Comparison of ENCODE assay signal across 8 mouse cellular contexts in genomic region chr8:3499751-3500150, GRCm38 (mm10). TPM values are rescaled to one million over a fixed set of nuclear protein-coding genes. Genes with fewer than 3 reads are reported as not detected.
A peak's percentile ranks its signal among the peaks of the same experiment; 100 is the strongest.
DNase-seq lines count a peak whose midpoint lies in the region; ATAC-seq and TF ChIP-seq lines count a peak whose summit lies in the region.

No protein-coding gene starts in this region.

- peaks cover 8% of the 10 kb centered on the region for H3K36me3 ChIP-seq in C2C12 (ENCODE audit: control insufficient read depth, insufficient read depth)
- peaks cover 36% of the 10 kb centered on the region for H3K36me3 ChIP-seq in forebrain, embryonic 13.5 days (ENCODE audit: poor library complexity, severe bottlenecking)
- peaks cover 11% of the 10 kb centered on the region for H3K36me3 ChIP-seq in liver, embryonic 15.5 days (replicated peaks)

- peak overlapping the region; percentile 84 for H3K27ac ChIP-seq in forebrain, embryonic 13.5 days
- H3K27ac ChIP-seq in liver, embryonic 15.5 days (replicated peaks) = peak overlapping the region; percentile 89

- intact Hi-C loops in gastrocnemius, postnatal 14 days (cut with DNase I; ENCODE audit: low total_unique reads) = no loop called here

- H3ac ChIP-seq in C2C12 (ENCODE audit: control insufficient read depth, insufficient read length, low read depth) = peak overlapping the region; percentile 67

- peaks cover 28% of the 10 kb centered on the region for H3K4me1 ChIP-seq in forebrain, embryonic 13.5 days
- peaks cover 35% of the 10 kb centered on the region for H3K4me1 ChIP-seq in liver, embryonic 15.5 days (replicated peaks)

- peaks cover 6% of the 10 kb centered on the region for H3K79me3 ChIP-seq in C2C12 (ENCODE audit: low read depth)

- TF ChIP-seq CTCF in C2C12 (IDR thresholded peaks at IDR 0.05; ENCODE audit: control insufficient read depth, insufficient read depth, insufficient read length) = no peak

- H3K9ac ChIP-seq in forebrain, embryonic 13.5 days = peak overlapping the region; percentile 76
- peak overlapping the region; percentile 84 for H3K9ac ChIP-seq in liver, embryonic 15.5 days

- peaks cover 9% of the 10 kb centered on the region for H3K9me3 ChIP-seq in forebrain, embryonic 13.5 days (replicated peaks)
- no peaks in the 10 kb centered on the region for H3K9me3 ChIP-seq in liver, embryonic 15.5 days (replicated peaks)

- peaks cover 18% of the 10 kb centered on the region for H3K79me2 ChIP-seq in C2C12 (ENCODE audit: control insufficient read depth, insufficient read depth)

- peak; percentile 17 for DNase-seq in gastrocnemius, adult 18-20 months (ENCODE audit: low spot score)
- DNase-seq in gastrocnemius, postnatal 14 days = no peak
- DNase-seq in adrenal gland, postnatal 10 days = no peak
- no peak for DNase-seq in gastrocnemius, postnatal 4 days (ENCODE audit: low spot score in 2 of 2)
- DNase-seq in c-Kit-positive CD71-positive TER-119-positive erythroid progenitor cells, embryonic 14.5 days (ENCODE audit: low spot score) = no peak

- peak overlapping the region; percentile 85 for H3K4me2 ChIP-seq in forebrain, embryonic 13.5 days
- peak overlapping the region; percentile 96 for H3K4me2 ChIP-seq in liver, embryonic 15.5 days

- WGBS in forebrain, embryonic 13.5 days = 8% methylated on average over 8 of the region's 8 CpGs
- WGBS in liver, embryonic 15.5 days (ENCODE audit: insufficient replicate concordance) = 4% methylated on average over 8 of the region's 8 CpGs

- ATAC-seq in forebrain, embryonic 13.5 days = no peak
- ATAC-seq in liver, embryonic 15.5 days (ENCODE audit: insufficient read depth) = peak; percentile 40

- no peaks in the 10 kb centered on the region for H3K27me3 ChIP-seq in C2C12 (ENCODE audit: control insufficient read depth, insufficient read depth, insufficient read length)
- H3K27me3 ChIP-seq in forebrain, embryonic 13.5 days = no peaks in the 10 kb centered on the region
- no peaks in the 10 kb centered on the region for H3K27me3 ChIP-seq in liver, embryonic 15.5 days

- H3K4me3 ChIP-seq in C2C12 (ENCODE audit: insufficient read depth, poor library complexity, severe bottlenecking) = peak overlapping the region; percentile 41
- peak overlapping the region; percentile 72 for H3K4me3 ChIP-seq in forebrain, embryonic 13.5 days
- peak overlapping the region; percentile 90 for H3K4me3 ChIP-seq in liver, embryonic 15.5 days (replicated peaks)

TF ChIP-seq in C2C12, 6 proteins besides CTCF, POLR2A, EP300 and RAD21:
- no peak for TF ChIP-seq MYOD1 (IDR thresholded peaks at IDR 0.05; ENCODE audit: control insufficient read depth, insufficient read length, low read depth)
- TF ChIP-seq USF1 (IDR thresholded peaks at IDR 0.05; ENCODE audit: low read depth) = no peak
- TF ChIP-seq MYOG (IDR thresholded peaks at IDR 0.05; ENCODE audit: control insufficient read depth, extremely low read depth, insufficient read length) = no peak
- no peak for TF ChIP-seq MAX (IDR thresholded peaks at IDR 0.05)

RNA-seq across cellular contexts. Expression of gene Mcoln1, which starts 0.5 kb away (rescaled TPM):
- 10 to 100 TPM; 21.5 to 22.5 TPM for total RNA-seq in gastrocnemius, adult 18-20 months (2021)
- total RNA-seq in gastrocnemius, postnatal 14 days (2021) = 10 to 100 TPM; 16.5 to 17.4 TPM
- polyA plus RNA-seq in C2C12 (2012; fragmentation: generic; extraction: Trizol) = 38.7 TPM
- 68.5 and 68.7 TPM in 2 replicates for polyA plus RNA-seq in forebrain, embryonic 13.5 days (2015; fragmentation: Nextera tagmentation; extraction: Ambion mirVana)
- 21.4 and 25.0 TPM in 2 replicates for polyA plus RNA-seq in liver, embryonic 15.5 days (2015; fragmentation: Nextera tagmentation; extraction: Ambion mirVana)
- 10 to 100 TPM; 30.2 to 37.6 TPM for total RNA-seq in adrenal gland, postnatal 10 days (2021)
- total RNA-seq in gastrocnemius, postnatal 4 days (2021) = 10 to 100 TPM; 22.8 to 26.7 TPM

RNA-seq across cellular contexts. Expression of gene Zfp358, which starts 6.8 kb away (rescaled TPM):
- 10 to 100 TPM; 39.1 to 39.4 TPM for total RNA-seq in gastrocnemius, adult 18-20 months (2021)
- 10 to 100 TPM; 16.5 to 17.6 TPM for total RNA-seq in gastrocnemius, postnatal 14 days (2021)
- 30.6 TPM for polyA plus RNA-seq in C2C12 (2012; fragmentation: generic; extraction: Trizol)
- polyA plus RNA-seq in forebrain, embryonic 13.5 days (2015; fragmentation: Nextera tagmentation; extraction: Ambion mirVana) = 67.2 and 72.0 TPM in 2 replicates
- 4.8 and 5.8 TPM in 2 replicates for polyA plus RNA-seq in liver, embryonic 15.5 days (2015; fragmentation: Nextera tagmentation; extraction: Ambion mirVana)
- 10 to 100 TPM; 23.9 to 25.3 TPM for total RNA-seq in adrenal gland, postnatal 10 days (2021)
- total RNA-seq in gastrocnemius, postnatal 4 days (2021) = 10 to 100 TPM; 22.3 to 23.6 TPM

RNA-seq across cellular contexts. Expression of gene Pnpla6, which starts 15.4 kb away (rescaled TPM):
- 10 to 100 TPM in 1 of 2 experiments, 1 to 10 TPM in 1; 8.0 to 10.0 TPM for total RNA-seq in gastrocnemius, adult 18-20 months (2021)
- total RNA-seq in gastrocnemius, postnatal 14 days (2021) = 10 to 100 TPM in 1 of 2 experiments, 1 to 10 TPM in 1; 7.9 to 11.1 TPM
- 18.6 TPM for polyA plus RNA-seq in C2C12 (2012; fragmentation: generic; extraction: Trizol)
- polyA plus RNA-seq in forebrain, embryonic 13.5 days (2015; fragmentation: Nextera tagmentation; extraction: Ambion mirVana) = 20.3 and 23.8 TPM in 2 replicates
- polyA plus RNA-seq in liver, embryonic 15.5 days (2015; fragmentation: Nextera tagmentation; extraction: Ambion mirVana) = 9.2 and 11.9 TPM in 2 replicates
- total RNA-seq in adrenal gland, postnatal 10 days (2021) = 10 to 100 TPM; 24.2 to 39.3 TPM
- 10 to 100 TPM; 15.8 to 20.6 TPM for total RNA-seq in gastrocnemius, postnatal 4 days (2021)

RNA-seq across cellular contexts. Expression of gene Tex45, which starts 29.1 kb away (rescaled TPM):
- not detected for total RNA-seq in gastrocnemius, adult 18-20 months (2021)
- total RNA-seq in gastrocnemius, postnatal 14 days (2021) = not detected
- polyA plus RNA-seq in C2C12 (2012; fragmentation: generic; extraction: Trizol) = not detected
- polyA plus RNA-seq in forebrain, embryonic 13.5 days (2015; fragmentation: Nextera tagmentation; extraction: Ambion mirVana) = 0.10 TPM in 1 of 2 replicates, not detected in the other
- not detected in 2 replicates for polyA plus RNA-seq in liver, embryonic 15.5 days (2015; fragmentation: Nextera tagmentation; extraction: Ambion mirVana)
- under 1 TPM in 1 of 2 experiments, not detected in 1; 0.27 TPM for total RNA-seq in adrenal gland, postnatal 10 days (2021)
- under 1 TPM in 1 of 2 experiments, not detected in 1; 0.16 TPM for total RNA-seq in gastrocnemius, postnatal 4 days (2021)

RNA-seq across cellular contexts. Expression of gene Pex11g, which starts 32.3 kb away (rescaled TPM):
- 1 to 10 TPM; 1.9 to 3.2 TPM for total RNA-seq in gastrocnemius, adult 18-20 months (2021)
- total RNA-seq in gastrocnemius, postnatal 14 days (2021) = 1 to 10 TPM; 2.4 to 2.7 TPM
- polyA plus RNA-seq in C2C12 (2012; fragmentation: generic; extraction: Trizol) = 1.5 TPM
- polyA plus RNA-seq in forebrain, embryonic 13.5 days (2015; fragmentation: Nextera tagmentation; extraction: Ambion mirVana) = 3.9 and 4.8 TPM in 2 replicates
- 6.7 and 8.0 TPM in 2 replicates for polyA plus RNA-seq in liver, embryonic 15.5 days (2015; fragmentation: Nextera tagmentation; extraction: Ambion mirVana)
- total RNA-seq in adrenal gland, postnatal 10 days (2021) = 10 to 100 TPM; 13.3 to 16.1 TPM
- total RNA-seq in gastrocnemius, postnatal 4 days (2021) = 1 to 10 TPM; 3.1 to 5.9 TPM
